Comparison of ENCODE assay signal across 19 mouse cellular contexts in genomic region chr8:94674384-94674783, GRCm38 (mm10). TPM values are rescaled to one million over a fixed set of nuclear protein-coding genes. Genes with fewer than 3 reads are reported as not detected.
DNase-seq lines count a peak whose midpoint lies in the region; ATAC-seq and TF ChIP-seq lines count a peak whose summit lies in the region.
"Had no signal": no experiment of that assay in that cellular context is flagged by ENCODE, and none has a peak within 500 bp of the region (broad histone marks: within the 10 kb centered on the region; RNA-seq: fewer than 3 reads in every experiment).

No protein-coding gene starts in this region.

- no peaks in the 10 kb centered on the region for H3K9me3 ChIP-seq in liver, embryonic 11.5 days (ENCODE audit: control insufficient read depth, low read length)
- H3K9me3 ChIP-seq in liver, embryonic 12.5 days (replicated peaks): no peaks in the 10 kb centered on the region
- H3K9me3 ChIP-seq in lung, postnatal 0 days (ENCODE audit: low read length): no peaks in the 10 kb centered on the region
- H3K9me3 ChIP-seq: embryonic facial prominence, embryonic 12.5 days; hindbrain, embryonic 15.5 days; neural tube, embryonic 12.5 days; stomach, embryonic 15.5 days had no signal

- H3K27ac ChIP-seq in heart, adult 2 months: peak overlapping the region; percentile 27; the same call in 1 of the 2 replicates
- H3K27ac ChIP-seq in liver, embryonic 11.5 days (ENCODE audit: low read depth, low read length): no peak overlapping the region
- no peak overlapping the region for H3K27ac ChIP-seq in liver, embryonic 12.5 days
- peak overlapping the region; percentile 6 for H3K27ac ChIP-seq in lung, postnatal 0 days (ENCODE audit: low read length)
- H3K27ac ChIP-seq: embryonic facial prominence, embryonic 12.5 days; hindbrain, embryonic 15.5 days; neural tube, embryonic 12.5 days; stomach, embryonic 15.5 days had no signal

- H3K9ac ChIP-seq in heart, adult 2 months (ENCODE audit: low read depth, low read length): no peak overlapping the region
- H3K9ac ChIP-seq in liver, embryonic 11.5 days (ENCODE audit: low read depth, low read length): no peak overlapping the region
- no peak overlapping the region for H3K9ac ChIP-seq in liver, embryonic 12.5 days
- no peak overlapping the region for H3K9ac ChIP-seq in lung, postnatal 0 days (replicated peaks; ENCODE audit: low read depth)
- H3K9ac ChIP-seq: embryonic facial prominence, embryonic 12.5 days; hindbrain, embryonic 15.5 days; neural tube, embryonic 12.5 days; stomach, embryonic 15.5 days had no signal

- TF ChIP-seq EP300 in heart, adult 2 months (IDR thresholded peaks at IDR 0.05; ENCODE audit: insufficient read depth, low read depth, low read length): no peak
- TF ChIP-seq EP300 in lung, postnatal 0 days (IDR thresholded peaks at IDR 0.05): peak; percentile 80

- intact Hi-C loops in heart, adult 2 months (cut with DNase I): no loop called here
- intact Hi-C loops in heart, postnatal 25 days (cut with DNase I): no loop called here

- TF ChIP-seq CTCF in heart, adult 2 months (IDR thresholded peaks at IDR 0.05): no peak
- no peak for TF ChIP-seq CTCF in lung, postnatal 0 days (IDR thresholded peaks at IDR 0.05)

- ATAC-seq in liver, embryonic 11.5 days (replicated peaks; ENCODE audit: low FRiP score): no peak
- ATAC-seq in liver, embryonic 12.5 days: no peak
- ATAC-seq in lung, postnatal 0 days: peak; percentile 64
- peak; percentile 65 for ATAC-seq in megakaryocyte progenitor cell, adult 5-6 weeks (replicated peaks; ENCODE audit: poor library complexity)
- ATAC-seq: CD4-positive, CD25-positive, alpha-beta regulatory T cell, adult 4 months had no signal

- no peaks in the 10 kb centered on the region for H3K79me2 ChIP-seq in heart, adult 2 months (replicated peaks; ENCODE audit: control insufficient read depth, insufficient read depth, low read length)

- 55% methylated on average over 5 of the region's 5 CpGs for WGBS in heart, adult 2 months
- WGBS in liver, embryonic 11.5 days: 55% methylated on average over 5 of the region's 5 CpGs
- WGBS in liver, embryonic 12.5 days (ENCODE audit: insufficient replicate concordance): 49% methylated on average over 5 of the region's 5 CpGs
- WGBS in lung, postnatal 0 days: 53% methylated on average over 5 of the region's 5 CpGs

- TF ChIP-seq POLR2A in heart, adult 2 months (IDR thresholded peaks at IDR 0.05; ENCODE audit: insufficient read depth, low read depth, low read length): no peak

- no peak overlapping the region for H3K4me2 ChIP-seq in liver, embryonic 11.5 days
- H3K4me2 ChIP-seq in liver, embryonic 12.5 days: no peak overlapping the region
- no peak overlapping the region for H3K4me2 ChIP-seq in lung, postnatal 0 days (replicated peaks; ENCODE audit: low read depth, low read length)
- H3K4me2 ChIP-seq: embryonic facial prominence, embryonic 12.5 days; hindbrain, embryonic 15.5 days; neural tube, embryonic 12.5 days; stomach, embryonic 15.5 days had no signal

- H3K4me1 ChIP-seq in heart, adult 2 months (ENCODE audit: control insufficient read depth, insufficient read depth, low read length): peaks cover 1% of the 10 kb centered on the region; the same call in 1 of the 2 replicates
- no peaks in the 10 kb centered on the region for H3K4me1 ChIP-seq in liver, embryonic 11.5 days (replicated peaks; ENCODE audit: control insufficient read depth, insufficient read depth, low read length)
- no peaks in the 10 kb centered on the region for H3K4me1 ChIP-seq in liver, embryonic 12.5 days
- H3K4me1 ChIP-seq in lung, postnatal 0 days (ENCODE audit: insufficient read depth, low read depth, low read length): peaks cover 10% of the 10 kb centered on the region; the same call in 1 of the 2 replicates
- H3K4me1 ChIP-seq: embryonic facial prominence, embryonic 12.5 days; hindbrain, embryonic 15.5 days; neural tube, embryonic 12.5 days had no signal

- DNase-seq in heart, adult 2 months: no peak
- no peak for DNase-seq in heart, postnatal 25 days (ENCODE audit: low spot score)
- DNase-seq in liver, embryonic 11.5 days (ENCODE audit: low spot score): peak; percentile 31
- DNase-seq in lung, postnatal 0 days (ENCODE audit: low spot score): peak; percentile 62
- DNase-seq in right cerebral cortex, postnatal 36 days (ENCODE audit: low spot score in 2 of 2): no peak
- DNase-seq: adrenal gland, postnatal 10 days; cerebellum, postnatal 10 days; heart, postnatal 10 days; kidney, adult 11 months; thymus, postnatal 25 days had no signal

- peaks cover 4% of the 10 kb centered on the region; the same call in 1 of the 2 replicates for H3K36me3 ChIP-seq in heart, adult 2 months (ENCODE audit: control insufficient read depth, insufficient read depth, low read length)
- H3K36me3 ChIP-seq in liver, embryonic 11.5 days (ENCODE audit: control insufficient read depth, insufficient read depth, low read length): peaks cover 26% of the 10 kb centered on the region
- H3K36me3 ChIP-seq in liver, embryonic 12.5 days: peaks cover 48% of the 10 kb centered on the region
- peaks cover 29% of the 10 kb centered on the region for H3K36me3 ChIP-seq in lung, postnatal 0 days (ENCODE audit: insufficient read depth, low read length)

- no peaks in the 10 kb centered on the region for H3K27me3 ChIP-seq in heart, adult 2 months (ENCODE audit: control insufficient read depth, insufficient read depth, low read length)
- H3K27me3 ChIP-seq in liver, embryonic 11.5 days (replicated peaks; ENCODE audit: control insufficient read depth, insufficient read depth, low read length): no peaks in the 10 kb centered on the region
- no peaks in the 10 kb centered on the region for H3K27me3 ChIP-seq in liver, embryonic 12.5 days (replicated peaks)
- no peaks in the 10 kb centered on the region for H3K27me3 ChIP-seq in lung, postnatal 0 days (replicated peaks; ENCODE audit: insufficient read depth, low read length)
- H3K27me3 ChIP-seq: embryonic facial prominence, embryonic 12.5 days; hindbrain, embryonic 15.5 days; neural tube, embryonic 12.5 days; stomach, embryonic 15.5 days had no signal

- no peak overlapping the region for H3K4me3 ChIP-seq in heart, adult 2 months
- H3K4me3 ChIP-seq in liver, embryonic 11.5 days (ENCODE audit: low read depth, low read length): no peak overlapping the region
- H3K4me3 ChIP-seq in liver, embryonic 12.5 days: no peak overlapping the region
- H3K4me3 ChIP-seq in lung, postnatal 0 days (ENCODE audit: low read depth, low read length): no peak overlapping the region
- H3K4me3 ChIP-seq: embryonic facial prominence, embryonic 12.5 days; hindbrain, embryonic 15.5 days; megakaryocyte, embryonic 14.5 days; neural tube, embryonic 12.5 days; stomach, embryonic 15.5 days had no signal

RNA-seq across cellular contexts. Expression of gene Arl2bp, which starts 8.0 kb away (rescaled TPM):
- total RNA-seq in heart, adult 2 months (2021): 10 to 100 TPM; 77.2 to 84.1 TPM
- 107 and 148 TPM in 2 replicates for polyA plus RNA-seq in heart, adult 2 months (2012; rRNA removed)
- total RNA-seq in heart, postnatal 25 days (2021): 10 to 100 TPM; 82.3 to 84.2 TPM
- 28.8 and 33.5 TPM in 2 replicates for polyA plus RNA-seq in liver, embryonic 11.5 days (2014; fragmentation: Nextera tagmentation; extraction: Ambion mirVana)
- 42.3 and 44.9 TPM in 2 replicates for polyA plus RNA-seq in liver, embryonic 12.5 days (2016; fragmentation: Nextera tagmentation; extraction: Ambion mirVana)
- polyA plus RNA-seq in lung, postnatal 0 days (2015; fragmentation: Nextera tagmentation; extraction: Ambion mirVana): 120 and 135 TPM in 2 replicates
- 21.1 and 26.4 TPM in 2 replicates for total RNA-seq in megakaryocyte progenitor cell, adult 5-6 weeks (2015)
- 73.3 and 75.1 TPM in 2 replicates for total RNA-seq in megakaryocyte progenitor cell, adult 5-6 weeks (2017)

RNA-seq across cellular contexts. Expression of gene Pllp, which starts 21.7 kb away (rescaled TPM):
- under 1 TPM; 0.55 to 0.63 TPM for total RNA-seq in heart, adult 2 months (2021)
- polyA plus RNA-seq in heart, adult 2 months (2012; rRNA removed): 1.1 and 2.6 TPM in 2 replicates
- total RNA-seq in heart, postnatal 25 days (2021): under 1 TPM in 1 of 2 experiments, not detected in 1; 0.39 TPM
- 3.4 and 4.5 TPM in 2 replicates for polyA plus RNA-seq in liver, embryonic 11.5 days (2014; fragmentation: Nextera tagmentation; extraction: Ambion mirVana)
- polyA plus RNA-seq in liver, embryonic 12.5 days (2016; fragmentation: Nextera tagmentation; extraction: Ambion mirVana): 1.4 TPM in 2 replicates
- polyA plus RNA-seq in lung, postnatal 0 days (2015; fragmentation: Nextera tagmentation; extraction: Ambion mirVana): 22.8 and 29.1 TPM in 2 replicates
- total RNA-seq in megakaryocyte progenitor cell, adult 5-6 weeks (2015): not detected in 2 replicates
- total RNA-seq in megakaryocyte progenitor cell, adult 5-6 weeks (2017): not detected in 2 replicates
- total RNA-seq: MEL had no signal

Comparison
In these comparisons a context has a peak if more than half of its experiments do, and no peak if none do; other contexts are left out.
1. DNase-seq: peak in liver, embryonic 11.5 days (single experiment) and lung, postnatal 0 days (single experiment); none in heart, adult 2 months (0 of 2), heart, postnatal 25 days (single experiment) and right cerebral cortex, postnatal 36 days (0 of 2).
2. H3K27ac ChIP-seq: peak in heart, adult 2 months (single experiment) and lung, postnatal 0 days (single experiment); none in liver, embryonic 11.5 days (single experiment) and liver, embryonic 12.5 days (single experiment).
3. ATAC-seq: peak in lung, postnatal 0 days (single experiment) and megakaryocyte progenitor cell, adult 5-6 weeks (single experiment); none in liver, embryonic 11.5 days (single experiment) and liver, embryonic 12.5 days (single experiment).